ENCODE assay signal across 8 mouse cellular contexts in the genomic region with DNA sequence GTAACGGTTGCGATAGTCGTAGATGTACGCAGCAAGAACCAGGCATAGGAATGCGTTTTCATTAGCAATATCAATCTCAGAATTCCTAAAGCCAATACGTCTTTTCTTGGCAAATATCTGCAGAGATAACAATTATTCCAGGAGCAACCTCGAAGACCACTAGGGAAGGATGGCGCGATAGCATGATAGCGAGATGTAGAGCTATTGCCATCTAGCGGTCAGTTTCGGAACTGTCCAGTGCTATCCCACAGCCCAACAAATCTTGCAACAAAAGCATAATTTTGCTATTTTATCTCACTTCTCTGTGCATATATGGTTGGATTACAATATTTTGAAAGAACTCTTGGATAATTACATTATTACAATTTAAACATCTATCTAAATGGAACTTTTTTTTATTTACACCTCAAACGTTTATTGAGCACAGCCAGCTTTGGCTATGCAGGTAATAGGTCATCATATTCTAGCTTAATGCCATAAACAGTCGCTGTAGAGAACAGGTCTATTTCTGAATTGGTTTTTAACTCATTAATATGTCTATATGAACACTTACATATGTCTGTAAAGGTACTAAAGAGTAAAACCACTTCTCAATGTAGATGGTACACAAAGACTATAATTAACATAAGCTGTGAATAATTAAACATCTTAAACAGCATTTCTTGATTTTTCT.
A peak's percentile ranks its signal among the peaks of the same experiment; 100 is the strongest.
DNase-seq lines count a peak whose midpoint lies in the region; ATAC-seq and TF ChIP-seq lines count a peak whose summit lies in the region.

No protein-coding gene starts in this region.

- no peak for TF ChIP-seq EP300 in stomach, postnatal 0 days (optimal IDR thresholded peaks at IDR 0.05)

- peak; percentile 60 for TF ChIP-seq CTCF in bone marrow, adult 2 months (IDR thresholded peaks at IDR 0.05; ENCODE audit: control insufficient read depth, insufficient read depth, low read length)
- peak; percentile 100 for TF ChIP-seq CTCF in left cerebral cortex, adult 2 months (IDR thresholded peaks at IDR 0.05)
- peak; percentile 96 for TF ChIP-seq CTCF in stomach, postnatal 0 days (IDR thresholded peaks at IDR 0.05; ENCODE audit: low read depth)

- no peaks in the 10 kb centered on the region for H3K27me3 ChIP-seq in intestine, embryonic 14.5 days (replicated peaks; ENCODE audit: control insufficient read depth, insufficient read depth, low read length)
- H3K27me3 ChIP-seq in intestine, embryonic 16.5 days (replicated peaks; ENCODE audit: control insufficient read depth, insufficient read depth, low read length) = no peaks in the 10 kb centered on the region
- H3K27me3 ChIP-seq in embryonic facial prominence, embryonic 11.5 days (ENCODE audit: control insufficient read depth, insufficient read depth, low read length) = no peaks in the 10 kb centered on the region
- H3K27me3 ChIP-seq in hindbrain, embryonic 10.5 days (ENCODE audit: insufficient read depth, poor library complexity, severe bottlenecking) = no peaks in the 10 kb centered on the region
- no peaks in the 10 kb centered on the region for H3K27me3 ChIP-seq in midbrain, embryonic 12.5 days
- H3K27me3 ChIP-seq in stomach, postnatal 0 days (ENCODE audit: control insufficient read depth, insufficient read depth, low read length) = no peaks in the 10 kb centered on the region

- H3K4me3 ChIP-seq in intestine, embryonic 14.5 days (ENCODE audit: low read depth, low read length) = no peak overlapping the region
- no peak overlapping the region for H3K4me3 ChIP-seq in intestine, embryonic 16.5 days (ENCODE audit: low read length)
- H3K4me3 ChIP-seq in bone marrow, adult 2 months (replicated peaks; ENCODE audit: control insufficient read depth, low read depth, low read length) = no peak overlapping the region
- H3K4me3 ChIP-seq in embryonic facial prominence, embryonic 11.5 days (ENCODE audit: low read depth, low read length) = no peak overlapping the region
- no peak overlapping the region for H3K4me3 ChIP-seq in hindbrain, embryonic 10.5 days
- H3K4me3 ChIP-seq in left cerebral cortex, adult 2 months = no peak overlapping the region
- H3K4me3 ChIP-seq in midbrain, embryonic 12.5 days = no peak overlapping the region
- no peak overlapping the region for H3K4me3 ChIP-seq in stomach, postnatal 0 days (ENCODE audit: low read depth, low read length)

- intact Hi-C loops in left cerebral cortex, adult 2 months (cut with DNase I) = loop anchor here (5.0 kb wide), 1 partner anchor 574 kb away; no protein-coding TSS in a partner anchor

- no peak overlapping the region for H3K4me2 ChIP-seq in intestine, embryonic 14.5 days (ENCODE audit: low read length)
- no peak overlapping the region for H3K4me2 ChIP-seq in intestine, embryonic 16.5 days (ENCODE audit: low read depth, low read length)
- H3K4me2 ChIP-seq in embryonic facial prominence, embryonic 11.5 days (ENCODE audit: low read depth, low read length) = no peak overlapping the region
- H3K4me2 ChIP-seq in midbrain, embryonic 12.5 days (replicated peaks) = no peak overlapping the region
- no peak overlapping the region for H3K4me2 ChIP-seq in stomach, postnatal 0 days (replicated peaks; ENCODE audit: low read depth)

- ATAC-seq in intestine, embryonic 14.5 days (replicated peaks; ENCODE audit: low FRiP score, low TSS enrichment, low read depth) = 0 out of 2 replicates have a peak, but pooled peaks have one; percentile 36
- ATAC-seq in intestine, embryonic 16.5 days = no peak
- ATAC-seq in embryonic facial prominence, embryonic 11.5 days (replicated peaks; ENCODE audit: insufficient number of reproducible peaks, low FRiP score, low TSS enrichment, low read depth) = no peak; the same call in 1 of the 2 replicates
- ATAC-seq in midbrain, embryonic 12.5 days (ENCODE audit: low FRiP score, low read depth) = peak; percentile 80
- no peak for ATAC-seq in stomach, postnatal 0 days (ENCODE audit: low FRiP score, low TSS enrichment)

- H3K9me3 ChIP-seq in intestine, embryonic 14.5 days (ENCODE audit: control insufficient read depth, low read length) = no peaks in the 10 kb centered on the region
- no peaks in the 10 kb centered on the region for H3K9me3 ChIP-seq in intestine, embryonic 16.5 days (ENCODE audit: control insufficient read depth, low read length)
- H3K9me3 ChIP-seq in embryonic facial prominence, embryonic 11.5 days (replicated peaks; ENCODE audit: control insufficient read depth, low read length) = no peaks in the 10 kb centered on the region
- no peaks in the 10 kb centered on the region for H3K9me3 ChIP-seq in hindbrain, embryonic 10.5 days
- no peaks in the 10 kb centered on the region for H3K9me3 ChIP-seq in midbrain, embryonic 12.5 days
- H3K9me3 ChIP-seq in stomach, postnatal 0 days (ENCODE audit: control insufficient read depth, low read length) = no peaks in the 10 kb centered on the region

- no peak overlapping the region for H3K9ac ChIP-seq in intestine, embryonic 14.5 days (ENCODE audit: low read length)
- H3K9ac ChIP-seq in intestine, embryonic 16.5 days (ENCODE audit: low read depth, low read length) = no peak overlapping the region
- no peak overlapping the region for H3K9ac ChIP-seq in embryonic facial prominence, embryonic 11.5 days (replicated peaks; ENCODE audit: low read length)
- H3K9ac ChIP-seq in midbrain, embryonic 12.5 days (replicated peaks) = no peak overlapping the region
- H3K9ac ChIP-seq in stomach, postnatal 0 days (ENCODE audit: low read length) = no peak overlapping the region

- 23% methylated on average over 14 of the region's 14 CpGs for WGBS in intestine, embryonic 14.5 days
- 23% methylated on average over 14 of the region's 14 CpGs for WGBS in intestine, embryonic 16.5 days
- 36% methylated on average over 14 of the region's 14 CpGs for WGBS in bone marrow, adult 2 months
- WGBS in embryonic facial prominence, embryonic 11.5 days = 33% methylated on average over 14 of the region's 14 CpGs
- WGBS in hindbrain, embryonic 10.5 days = 35% methylated on average over 14 of the region's 14 CpGs
- 28% methylated on average over 14 of the region's 14 CpGs for WGBS in midbrain, embryonic 12.5 days
- WGBS in stomach, postnatal 0 days = 15% methylated on average over 14 of the region's 14 CpGs

- no peaks in the 10 kb centered on the region for H3K4me1 ChIP-seq in intestine, embryonic 14.5 days (replicated peaks; ENCODE audit: control insufficient read depth, insufficient read depth, low read length)
- no peaks in the 10 kb centered on the region for H3K4me1 ChIP-seq in intestine, embryonic 16.5 days (ENCODE audit: control insufficient read depth, insufficient read depth, low read length)
- no peaks in the 10 kb centered on the region for H3K4me1 ChIP-seq in bone marrow, adult 2 months (ENCODE audit: control insufficient read depth, insufficient read depth, low read length)
- H3K4me1 ChIP-seq in embryonic facial prominence, embryonic 11.5 days (ENCODE audit: control insufficient read depth, insufficient read depth, low read length) = no peaks in the 10 kb centered on the region
- H3K4me1 ChIP-seq in hindbrain, embryonic 10.5 days (replicated peaks) = no peaks in the 10 kb centered on the region
- H3K4me1 ChIP-seq in midbrain, embryonic 12.5 days = no peaks in the 10 kb centered on the region
- no peaks in the 10 kb centered on the region for H3K4me1 ChIP-seq in stomach, postnatal 0 days (replicated peaks; ENCODE audit: control insufficient read depth, insufficient read depth)

- DNase-seq in intestine, embryonic 14.5 days (ENCODE audit: low spot score) = peak; percentile 86
- peak; percentile 83 for DNase-seq in embryonic facial prominence, embryonic 11.5 days (ENCODE audit: low spot score)
- peak; percentile 65 for DNase-seq in hindbrain, embryonic 10.5 days (ENCODE audit: low spot score)
- DNase-seq in left cerebral cortex, adult 2 months (ENCODE audit: extremely low spot score in 1 of 2, low spot score in 2 of 2) = peak; percentile 61 to 76
- DNase-seq in stomach, postnatal 0 days (ENCODE audit: low spot score) = peak; percentile 44

- no peak for TF ChIP-seq POLR2A in bone marrow, adult 2 months (IDR thresholded peaks at IDR 0.05; ENCODE audit: borderline replicate concordance, control insufficient read depth, low read depth, low read length)

- no peaks in the 10 kb centered on the region for H3K36me3 ChIP-seq in intestine, embryonic 14.5 days (ENCODE audit: control insufficient read depth, insufficient read depth, low read length)
- no peaks in the 10 kb centered on the region for H3K36me3 ChIP-seq in intestine, embryonic 16.5 days (ENCODE audit: control insufficient read depth, insufficient read depth, low read length)
- no peaks in the 10 kb centered on the region for H3K36me3 ChIP-seq in embryonic facial prominence, embryonic 11.5 days (replicated peaks; ENCODE audit: control insufficient read depth, insufficient read depth, low read depth, low read length)
- no peaks in the 10 kb centered on the region for H3K36me3 ChIP-seq in hindbrain, embryonic 10.5 days
- no peaks in the 10 kb centered on the region for H3K36me3 ChIP-seq in midbrain, embryonic 12.5 days
- no peaks in the 10 kb centered on the region for H3K36me3 ChIP-seq in stomach, postnatal 0 days (ENCODE audit: control insufficient read depth, insufficient read depth, low read length)

- H3K27ac ChIP-seq in intestine, embryonic 14.5 days (ENCODE audit: low read depth) = no peak overlapping the region
- H3K27ac ChIP-seq in intestine, embryonic 16.5 days (ENCODE audit: low read length) = no peak overlapping the region
- no peak overlapping the region for H3K27ac ChIP-seq in bone marrow, adult 2 months (ENCODE audit: control insufficient read depth, insufficient read depth, low read depth, low read length, poor library complexity)
- no peak overlapping the region for H3K27ac ChIP-seq in embryonic facial prominence, embryonic 11.5 days (replicated peaks; ENCODE audit: low read depth, low read length)
- H3K27ac ChIP-seq in hindbrain, embryonic 10.5 days = no peak overlapping the region
- no peak overlapping the region for H3K27ac ChIP-seq in left cerebral cortex, adult 2 months
- no peak overlapping the region for H3K27ac ChIP-seq in midbrain, embryonic 12.5 days (replicated peaks)
- H3K27ac ChIP-seq in stomach, postnatal 0 days (replicated peaks) = no peak overlapping the region

Comparison
In these comparisons a context has a peak if more than half of its experiments do, and no peak if none do; other contexts are left out.
1. ATAC-seq: peak in intestine, embryonic 14.5 days (single experiment) and midbrain, embryonic 12.5 days (single experiment); none in intestine, embryonic 16.5 days (single experiment), embryonic facial prominence, embryonic 11.5 days (single experiment) and stomach, postnatal 0 days (single experiment).
2. Peak in every context shown above with its lines, with median percentiles within 50 percentile points of each other: DNase-seq and CTCF ChIP-seq.